Mouse (Mus musculus) C2C12 (cell line): ENCODE results near the gene Gm20518. TPM values are rescaled to one million over a fixed set of nuclear protein-coding genes. Genes with fewer than 3 reads are reported as not detected.

Experiments
- H3K27me3 ChIP-seq: one replicate; pipeline ENCODE4 v1.6.1; 2011; ENCODE audit not compliant: control insufficient read depth, insufficient read depth, insufficient read length
- H3K36me3 ChIP-seq: one replicate; pipeline ENCODE4 v1.6.1; 2011; ENCODE audit not compliant: control insufficient read depth, insufficient read depth
- H3K4me3 ChIP-seq: one replicate; pipeline ENCODE4 v1.5.1; 2011; ENCODE audit warnings: mild to moderate bottlenecking, control low read depth; ENCODE audit not compliant: poor library complexity, insufficient read depth, severe bottlenecking
- H3K79me2 ChIP-seq: one replicate; pipeline ENCODE4 v1.6.1; 2011; ENCODE audit not compliant: control insufficient read depth, insufficient read depth
- H3K79me3 ChIP-seq: one replicate; pipeline ENCODE4 v1.6.1; 2011; ENCODE audit warnings: low read depth, control low read depth
- H3ac ChIP-seq: one replicate; pipeline ENCODE3; 2011; ENCODE audit warnings: low read depth; ENCODE audit not compliant: control insufficient read depth, insufficient read length
- CEBPB ChIP-seq: IDR thresholded peaks from one replicate; pipeline ENCODE4 v1.6.1; 2011; ENCODE audit warnings: low read depth, mild to moderate bottlenecking, control low read depth, moderate library complexity
- CTCF ChIP-seq: IDR thresholded peaks from one replicate; pipeline ENCODE4 v1.5.1; 2011; ENCODE audit not compliant: control insufficient read depth, insufficient read depth, insufficient read length
- FOSL1 ChIP-seq: IDR thresholded peaks from one replicate; pipeline ENCODE4 v1.8.0; 2011; ENCODE audit warnings: mild to moderate bottlenecking, low read length; ENCODE audit not compliant: poor library complexity, insufficient read depth, severe bottlenecking
- MAX ChIP-seq: IDR thresholded peaks from one replicate; pipeline ENCODE4 v1.6.1; 2011; ENCODE audit warnings: mild to moderate bottlenecking, control low read depth
- MYOD1 ChIP-seq: IDR thresholded peaks from one replicate; pipeline ENCODE4 v1.6.1; 2011; ENCODE audit warnings: low read depth; ENCODE audit not compliant: control insufficient read depth, insufficient read length
- MYOG ChIP-seq: IDR thresholded peaks from one replicate; pipeline ENCODE4 v1.6.1; 2011; ENCODE audit not compliant: control insufficient read depth, insufficient read length; ENCODE audit errors: extremely low read depth
- USF1 ChIP-seq: IDR thresholded peaks from one replicate; pipeline ENCODE4 v1.6.1; 2011; ENCODE audit warnings: low read depth, mild to moderate bottlenecking, control low read depth, moderate library complexity
- polyA plus RNA-seq: library from polyadenylated mRNA; unstranded; fragments of >200 nt; fragmentation: generic; extraction: Trizol; gene quantifications from one replicate; pipeline ENCODE4 v1.2.1, GENCODE M21; 2012; ENCODE audit warnings: missing spikeins

Gene Gm20518
- polyA plus RNA-seq, 1 experiment, result 0.06 TPM

DNA sequence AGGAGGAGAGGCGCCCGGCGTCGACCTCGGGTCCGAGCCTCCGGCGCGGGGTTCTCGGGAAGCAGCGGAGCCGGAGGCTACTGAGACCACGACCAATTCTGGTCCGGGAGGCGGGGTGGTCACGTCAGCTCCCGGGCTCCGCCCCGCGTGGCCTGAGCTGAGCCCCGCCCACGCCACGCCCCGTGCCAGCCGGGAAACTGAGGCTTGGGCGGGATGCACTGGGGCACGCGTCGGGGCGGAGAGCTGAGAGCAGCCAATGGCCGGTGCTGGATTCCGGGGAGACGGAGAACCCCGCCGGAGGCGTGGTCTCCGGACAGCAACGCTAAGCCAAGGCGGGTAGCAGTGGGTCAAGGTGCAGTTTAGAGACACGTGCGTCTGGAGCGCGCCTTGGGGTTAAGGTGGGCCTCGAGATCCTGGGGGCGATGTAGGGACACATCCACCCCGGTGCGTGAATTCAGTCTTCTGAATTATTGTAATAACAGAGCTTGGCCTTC is 36.7 kb upstream of the Gm20518 start, which contains the start of gene Slc25a1:
Slc25a1 (minus strand) TSS at position 133 of the 494 bp plus-strand sequence.
- Histone ChIP-seq H3K36me3 (peaks cover 8% of the 10 kb centered on the region), H3K79me2 (no peaks in the 10 kb centered on the region), H3ac (peak within 1 kb of the TSS; percentile 59), H3K4me3 (peak within 1 kb of the TSS; percentile 66), H3K27me3 (peaks cover 14% of the 10 kb centered on the region), H3K79me3 (no peaks in the 10 kb centered on the region)
- no peak for TF ChIP-seq CEBPB
- TF ChIP-seq FOSL1, result no peak
- peak; percentile 86 for TF ChIP-seq MAX
- no peak for TF ChIP-seq CTCF
- TF ChIP-seq MYOD1, result no peak

DNA sequence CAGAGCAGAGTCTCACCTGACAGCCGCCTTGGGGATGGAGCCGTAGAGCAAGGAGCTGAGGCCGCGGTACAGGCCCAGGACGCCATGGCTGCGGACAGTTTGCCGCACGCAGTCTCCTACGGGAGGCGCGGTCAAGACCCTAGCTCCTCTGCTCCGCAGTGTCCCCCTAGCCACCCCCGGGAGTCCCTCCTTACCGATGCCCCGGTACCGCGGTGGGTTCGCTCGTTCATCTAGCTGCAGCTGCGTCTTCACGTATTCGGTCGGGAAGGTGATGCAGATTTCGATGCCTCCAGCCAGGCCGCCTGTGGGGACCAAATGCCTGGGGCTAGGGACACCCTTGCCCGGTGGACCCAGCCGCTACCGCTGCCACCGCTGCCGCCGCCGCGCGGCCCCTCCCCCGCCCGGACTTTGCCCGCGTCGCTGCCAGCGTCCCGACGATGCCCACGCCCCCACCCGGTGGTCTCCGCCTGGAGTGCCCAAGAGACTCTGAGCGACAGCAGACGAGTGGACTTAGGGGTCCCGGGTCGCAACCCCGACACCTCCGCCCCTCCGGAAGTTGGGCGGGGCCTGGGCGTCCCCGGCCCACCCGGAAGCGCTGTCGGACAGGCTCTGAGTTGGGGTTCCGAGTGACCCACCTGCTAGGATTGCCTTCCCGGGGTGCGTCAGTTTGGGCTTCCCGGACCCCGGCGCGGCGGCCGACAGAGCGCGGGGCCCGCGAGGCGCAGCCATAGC is 36.0 kb upstream of the Gm20518 start:
- Histone ChIP-seq H3K36me3 (peaks cover 8% of the 10 kb centered on the region), H3K4me3 (peak overlapping the region; percentile 66), H3ac (peak overlapping the region; percentile 59), H3K79me2 (peaks cover 2% of the 10 kb centered on the region), H3K79me3 (peaks cover 2% of the 10 kb centered on the region), H3K27me3 (peaks cover 12% of the 10 kb centered on the region)
- TF ChIP-seq MYOD1 (no peak), FOSL1 (no peak), USF1 (no peak), CTCF (no peak), MYOG (no peak), MAX (no peak), CEBPB (no peak)

DNA sequence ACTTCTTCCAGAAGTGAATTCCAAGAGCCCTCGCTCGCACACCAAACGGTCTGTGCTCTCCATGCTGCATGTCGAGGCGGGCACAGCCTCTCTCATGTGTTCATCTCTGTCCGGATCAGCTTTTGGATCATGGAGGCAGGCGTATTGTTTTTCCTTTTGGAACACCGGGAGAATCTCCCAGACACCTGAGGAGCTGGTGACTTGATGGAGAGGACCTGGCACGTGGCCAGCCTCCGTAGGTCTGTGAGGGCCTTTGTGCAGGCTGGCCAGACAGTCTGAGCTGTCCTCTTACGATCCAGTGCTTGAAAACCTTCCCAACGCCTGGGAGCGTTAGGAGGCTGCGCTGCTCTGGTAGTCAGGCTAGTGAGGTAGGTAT is 30.7 kb upstream of the Gm20518 start:
- peaks cover 8% of the 10 kb centered on the region for H3K79me2 ChIP-seq
- peak overlapping the region; percentile 77 for H3K4me3 ChIP-seq
- no peaks in the 10 kb centered on the region for H3K27me3 ChIP-seq
- H3K79me3 ChIP-seq, result peaks cover 6% of the 10 kb centered on the region
- TF ChIP-seq MYOD1 (no peak), MAX (no peak), USF1 (no peak), FOSL1 (no peak), MYOG (no peak), CEBPB (no peak), CTCF (no peak)
- peak overlapping the region; percentile 70 for H3ac ChIP-seq
- peaks cover 8% of the 10 kb centered on the region for H3K36me3 ChIP-seq

DNA sequence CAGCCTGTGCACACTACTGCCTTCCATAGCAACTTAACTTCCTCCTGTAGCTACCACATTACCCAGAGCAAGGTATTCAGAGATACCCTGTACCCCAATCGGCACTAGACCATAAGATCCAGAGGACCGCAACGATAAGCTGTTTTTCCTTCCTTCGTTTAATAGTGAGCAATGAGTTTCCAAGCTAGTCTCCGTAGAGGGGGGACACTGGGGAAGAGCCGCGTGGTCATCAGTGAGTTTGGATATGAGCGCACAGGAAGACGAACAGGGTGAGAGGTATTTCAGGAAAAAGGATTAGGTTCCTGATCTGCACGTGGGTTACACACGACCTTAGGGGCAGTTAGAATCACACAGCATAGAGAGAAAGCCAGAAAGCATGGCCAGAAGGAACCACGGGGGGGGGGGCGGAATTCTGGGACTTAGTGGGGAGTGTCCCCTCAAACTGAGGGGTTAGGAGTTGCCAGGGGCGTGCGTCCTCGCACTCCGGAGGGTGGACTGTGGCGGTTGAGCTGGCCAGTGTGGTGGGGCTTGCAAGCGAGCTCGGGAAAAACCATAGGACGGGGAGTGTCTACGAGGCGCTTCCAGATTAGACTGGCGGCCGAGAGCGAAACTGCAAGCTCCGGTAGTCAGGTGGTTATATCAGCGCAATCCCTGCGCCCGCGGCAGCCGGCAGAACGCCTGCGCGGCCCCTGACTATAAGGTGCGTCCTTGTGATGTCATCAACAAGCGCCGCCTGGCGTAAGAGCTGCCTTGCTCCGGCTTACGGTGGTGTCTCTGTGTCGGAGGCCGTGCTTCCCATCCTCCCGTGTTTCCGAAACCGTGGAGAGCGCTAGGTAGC is 30.1 kb upstream of the Gm20518 start:
- peaks cover 8% of the 10 kb centered on the region for H3K79me2 ChIP-seq
- TF ChIP-seq CTCF (peak; percentile 26), MAX (no peak), MYOG (no peak), USF1 (peak; percentile 1), CEBPB (no peak), FOSL1 (no peak)
- H3K79me3 ChIP-seq, result peaks cover 6% of the 10 kb centered on the region
- H3K4me3 ChIP-seq, result peak overlapping the region; percentile 77
- peaks cover 4% of the 10 kb centered on the region for H3K27me3 ChIP-seq
- peak overlapping the region; percentile 70 for H3ac ChIP-seq
- peaks cover 8% of the 10 kb centered on the region for H3K36me3 ChIP-seq

DNA sequence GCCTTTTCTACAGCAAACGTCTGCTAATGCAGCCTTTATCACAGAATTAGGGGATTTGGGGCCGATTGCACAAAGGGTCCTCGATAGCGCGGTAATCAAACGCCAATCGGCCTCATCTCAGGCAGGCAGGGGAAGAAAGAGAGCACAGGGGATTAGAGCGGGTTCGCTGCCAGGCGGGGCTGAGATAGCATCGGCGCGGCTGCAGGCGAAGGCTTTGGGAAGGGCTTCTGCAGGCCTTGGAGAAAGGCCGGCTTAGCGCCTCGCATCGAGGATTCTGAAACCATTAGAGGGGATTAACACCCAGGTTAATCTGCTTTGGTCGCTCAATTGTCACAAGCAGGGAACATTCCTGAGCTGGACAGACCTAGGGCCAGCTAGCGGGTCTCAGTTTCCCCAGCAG is 29.1 kb upstream of the Gm20518 start:
- TF ChIP-seq MYOD1 (no peak), FOSL1 (no peak), CEBPB (no peak), USF1 (no peak), MYOG (no peak), CTCF (no peak), MAX (no peak)
- Histone ChIP-seq H3K36me3 (peaks cover 1% of the 10 kb centered on the region), H3K27me3 (peaks cover 14% of the 10 kb centered on the region), H3K79me2 (peaks cover 8% of the 10 kb centered on the region), H3K4me3 (no peak overlapping the region), H3K79me3 (peaks cover 6% of the 10 kb centered on the region), H3ac (no peak overlapping the region)
